Mouse (Mus musculus) ovary, postnatal 10 days (tissue): Measurements from ENCODE around the gene Spag7.

Experiments
- DNase-seq: peaks from one replicate; pipeline ENCODE4 v3.0.0; 2022; ENCODE audit warnings: low spot score

Spag7 gene

GRCm38 (mm10) chr11:70681170-70681569 is 12.0 kb upstream of the Spag7 start:
- no peak for DNase-seq

GRCm38 (mm10) chr11:70679894-70680293 is 10.7 kb upstream of the Spag7 start:
- DNase-seq: no peak

DNA sequence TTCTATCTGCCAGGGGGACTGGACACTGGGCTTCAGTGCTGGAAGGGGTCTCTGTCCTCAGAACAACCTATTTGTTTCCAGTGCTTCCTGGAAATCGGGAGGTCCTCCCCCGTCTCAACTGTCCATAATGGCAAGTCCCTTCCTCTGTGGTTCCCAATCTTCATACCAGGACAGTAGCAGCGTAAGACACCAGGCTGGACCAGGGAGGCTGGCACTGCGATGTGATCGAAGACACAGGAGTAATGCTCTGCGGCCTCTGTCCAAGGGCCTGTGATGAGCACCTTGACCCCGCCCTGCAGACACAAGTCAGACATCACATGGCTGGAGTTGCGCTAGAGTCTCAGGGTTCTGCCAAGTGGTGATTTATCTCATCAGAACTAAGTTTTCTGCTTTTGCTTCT is 10.1 kb upstream of the Spag7 start:
- no peak for DNase-seq

DNA sequence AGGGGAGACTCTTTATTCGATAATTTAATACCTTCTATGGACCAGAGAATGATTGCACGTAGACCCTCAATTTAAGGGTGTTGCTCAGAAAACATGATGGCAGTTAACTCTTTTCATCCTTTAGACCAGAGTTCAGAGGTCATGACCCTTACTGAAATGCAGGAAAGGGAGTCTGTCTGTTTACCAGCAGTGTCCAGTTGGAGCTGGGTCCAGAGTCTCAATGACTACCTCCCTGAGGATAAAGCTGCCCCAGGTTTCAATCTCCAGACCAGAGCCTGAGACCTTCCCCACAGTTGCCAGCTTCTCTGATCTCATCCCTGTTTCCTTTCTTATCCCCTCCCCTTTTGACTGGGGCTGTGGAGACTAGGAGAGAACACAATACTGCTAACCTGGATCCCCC is 9.4 kb upstream of the Spag7 start:
- no peak for DNase-seq

- no peak for DNase-seq
Observed at GRCm38 (mm10) chr11:70678092-70678491, 8.9 kb upstream of the Spag7 start.

DNA sequence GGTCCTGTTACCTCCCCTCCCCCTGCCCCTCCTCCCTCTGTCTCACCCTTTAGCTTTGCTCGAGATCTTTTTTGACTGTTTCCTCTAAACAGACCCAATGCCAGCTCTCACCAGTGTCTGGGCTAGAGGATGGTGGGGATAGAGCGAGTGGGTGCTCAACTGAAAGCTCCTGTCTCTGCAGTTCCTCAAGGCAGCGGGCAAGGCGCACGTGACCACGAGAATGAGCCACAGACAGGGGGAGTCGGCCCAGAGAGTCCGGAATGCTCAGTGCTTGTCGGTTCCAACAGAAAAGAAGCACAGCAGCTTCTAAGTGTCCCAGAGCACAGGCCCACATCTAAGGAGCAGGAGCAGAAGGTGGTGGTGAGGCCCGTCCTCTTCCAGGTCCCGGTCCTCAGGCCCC is 5.3 kb upstream of the Spag7 start:
- no peak for DNase-seq

- no peak for DNase-seq
Observed at GRCm38 (mm10) chr11:70674014-70674413, 4.8 kb upstream of the Spag7 start.

DNA sequence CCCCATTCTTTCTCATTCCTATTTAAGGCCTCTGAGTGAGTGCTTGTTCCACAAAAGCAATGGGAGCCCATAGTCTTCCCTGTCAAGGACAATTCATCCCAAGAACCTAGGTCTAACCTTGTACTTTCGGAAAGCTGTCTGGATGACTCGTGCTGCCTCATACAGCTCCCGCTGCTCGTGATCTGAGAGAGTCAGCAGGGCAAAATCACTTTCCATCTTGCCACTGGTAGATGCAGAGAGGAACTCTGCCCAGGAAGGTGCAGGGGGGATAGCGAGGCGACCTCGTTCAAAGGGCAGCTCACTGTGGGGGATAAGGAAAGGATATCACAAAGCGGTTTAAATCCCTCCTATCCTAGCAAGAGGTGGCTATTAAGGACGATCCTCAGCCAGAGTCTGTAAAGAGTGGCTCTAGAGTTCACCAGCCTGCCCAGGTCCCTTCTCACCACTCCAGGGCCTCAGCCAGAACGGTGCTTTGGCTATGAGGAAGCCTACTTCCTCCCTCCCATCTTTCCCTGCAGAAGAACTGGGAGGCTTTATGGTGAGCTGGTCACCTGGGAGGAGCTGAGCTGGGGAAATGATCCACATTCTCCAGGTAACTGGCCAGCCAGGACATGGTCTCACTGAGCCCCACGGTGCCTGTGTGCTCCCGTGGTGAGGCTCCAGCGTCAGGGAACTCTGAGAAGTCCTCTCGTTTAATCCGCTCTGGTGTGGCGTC is 2.3 kb upstream of the Spag7 start:
- DNase-seq: no peak

- DNase-seq: no peak
Observed at GRCm38 (mm10) chr11:70670483-70670882, 1.3 kb upstream of the Spag7 start.

DNA sequence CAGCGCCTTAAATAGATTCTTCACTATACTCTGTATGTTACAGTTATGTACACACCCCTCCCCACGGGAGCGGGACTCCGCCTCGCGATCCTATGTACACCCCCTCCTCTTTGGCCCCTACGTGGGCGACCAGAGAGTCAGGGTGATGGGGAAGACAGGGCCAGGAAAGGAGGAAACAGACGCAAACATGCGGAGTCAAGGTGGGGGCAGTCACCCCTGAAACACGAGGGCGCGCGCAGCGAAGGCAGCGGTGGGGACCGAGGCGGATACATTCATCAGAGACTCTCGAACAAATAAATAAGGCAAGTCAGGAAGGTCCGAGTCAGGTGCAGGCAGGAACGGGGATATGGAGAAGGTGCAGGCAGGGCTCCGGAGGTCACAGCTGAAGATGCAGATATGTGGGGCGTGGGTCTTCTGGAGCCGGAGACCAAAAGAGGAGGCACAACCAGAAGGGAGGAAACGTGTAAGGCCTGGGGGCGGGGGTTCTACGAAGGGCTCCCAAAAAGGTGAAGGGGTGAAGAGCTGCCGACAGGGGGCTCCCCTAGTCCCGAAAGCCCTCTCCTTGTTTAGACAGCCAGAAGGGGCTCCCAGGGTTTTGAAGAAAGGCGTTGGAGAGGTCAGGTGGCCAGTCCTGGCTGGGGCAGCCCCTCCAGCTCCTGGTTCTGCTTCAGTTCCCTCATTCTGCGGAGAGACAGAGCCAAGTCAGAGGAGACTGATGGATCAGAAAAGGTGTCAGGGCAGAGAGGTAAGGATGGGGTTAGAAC is 548 bp upstream of the Spag7 start:
- DNase-seq: peak; percentile 43

DNA sequence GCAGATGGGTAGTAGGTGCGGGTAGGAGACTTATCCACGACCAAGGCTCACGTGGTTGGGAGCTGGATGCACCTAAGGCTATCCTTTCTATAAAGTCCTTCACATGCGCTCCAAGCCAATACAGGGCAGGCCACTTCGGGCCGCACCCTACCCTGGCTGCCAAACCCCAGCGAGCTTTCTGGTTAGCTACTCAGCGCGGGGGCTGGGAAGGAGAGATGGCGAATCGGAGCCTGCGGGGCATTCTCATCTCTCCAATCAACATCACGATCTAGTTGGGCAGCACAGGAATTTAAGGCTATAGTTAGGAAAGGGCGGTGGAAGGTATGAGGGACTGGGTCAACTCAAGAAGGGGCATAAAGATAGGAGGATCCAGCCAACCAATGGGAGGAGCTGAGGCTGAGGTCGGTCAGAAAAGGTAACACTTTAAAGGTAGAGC is 863 bp downstream of the Spag7 start:
- DNase-seq: peak; percentile 37

- DNase-seq: no peak
Observed at GRCm38 (mm10) chr11:70667271-70668150, 1.7 kb downstream of the Spag7 start.

- no peak for DNase-seq
Observed at GRCm38 (mm10) chr11:70666687-70667086, 2.5 kb downstream of the Spag7 start.

GRCm38 (mm10) chr11:70664741-70665140 is 4.5 kb downstream of the Spag7 start:
- DNase-seq: no peak

GRCm38 (mm10) chr11:70663957-70664356 is 5.3 kb downstream of the Spag7 start:
- DNase-seq: no peak

DNA sequence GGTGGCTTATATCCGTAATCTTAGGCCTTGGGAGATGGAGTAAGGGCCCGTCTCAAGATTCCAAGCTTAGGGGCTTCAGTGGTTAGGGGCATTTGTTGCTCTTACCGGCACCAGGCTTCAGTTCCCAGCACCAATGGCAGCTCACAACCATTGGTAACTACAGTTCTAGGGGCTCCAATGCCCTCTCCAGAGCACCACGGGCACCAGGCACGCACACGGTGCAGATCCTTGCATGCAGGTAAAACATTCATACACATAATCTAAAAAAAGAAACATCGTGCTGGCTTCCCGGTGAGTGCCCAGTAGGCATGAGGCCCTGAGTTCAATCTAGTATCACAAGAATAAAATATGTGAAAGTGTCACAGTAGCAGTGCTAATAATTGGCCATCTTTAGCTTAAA is 6.1 kb downstream of the Spag7 start:
- no peak for DNase-seq

GRCm38 (mm10) chr11:70660571-70660970 is 8.6 kb downstream of the Spag7 start:
- DNase-seq: no peak

DNA sequence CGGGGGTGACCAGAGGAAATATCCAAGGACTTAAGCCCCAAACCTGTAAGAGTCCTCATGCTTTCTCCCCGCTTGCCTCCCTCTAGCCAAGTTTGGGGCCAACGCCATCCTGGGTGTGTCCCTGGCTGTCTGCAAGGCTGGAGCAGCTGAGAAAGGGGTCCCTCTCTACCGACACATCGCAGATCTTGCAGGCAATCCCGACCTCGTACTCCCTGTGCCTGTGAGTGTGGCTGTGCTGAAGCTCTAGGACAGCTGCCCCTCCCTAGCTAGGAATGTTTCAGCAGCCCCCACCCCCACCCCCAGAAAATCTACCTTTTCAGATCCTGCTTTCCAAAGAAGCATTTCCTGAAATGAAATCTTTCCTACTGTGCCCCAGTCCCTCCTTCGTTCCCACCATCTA is 10.3 kb downstream of the Spag7 start:
- DNase-seq: no peak

GRCm38 (mm10) chr11:70658521-70658920 is 10.7 kb downstream of the Spag7 start:
- no peak for DNase-seq

GRCm38 (mm10) chr11:70657991-70658390 is 11.2 kb downstream of the Spag7 start:
- no peak for DNase-seq

DNA sequence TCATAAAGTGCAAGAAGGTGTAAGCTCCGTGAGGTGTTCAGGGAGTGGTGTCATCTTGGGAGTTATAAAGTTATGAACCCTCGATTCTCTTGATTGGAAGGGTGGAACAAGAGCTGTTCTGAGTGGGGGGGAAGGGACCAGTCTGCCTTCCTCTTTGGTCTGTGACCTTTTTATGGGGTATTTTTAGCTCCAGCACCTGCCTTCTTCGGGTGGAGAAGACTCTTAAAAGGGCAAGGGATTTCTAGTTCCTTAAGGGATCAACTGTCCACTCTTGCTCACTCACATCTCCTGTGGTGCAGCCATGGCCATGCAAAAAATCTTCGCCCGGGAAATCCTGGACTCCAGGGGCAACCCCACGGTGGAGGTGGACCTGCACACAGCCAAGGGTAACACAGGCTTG is 11.6 kb downstream of the Spag7 start:
- DNase-seq: no peak

- DNase-seq: no peak
Observed at GRCm38 (mm10) chr11:70656964-70657363, 12.3 kb downstream of the Spag7 start, which contains the start of gene Eno3. Gene Eno3 (plus strand): TSS chr11:70657202.
